Mouse (Mus musculus) CD4-positive, CD25-positive, alpha-beta regulatory T cell (primary cell): ENCODE results near the gene Kcnip2. TPM values are rescaled to one million over a fixed set of nuclear protein-coding genes. Genes with fewer than 3 reads are reported as not detected.

Source experiments
- polyA plus RNA-seq: library from polyadenylated mRNA; unstranded; fragments of 100-300 nt; shearing (Covaris generic); gene quantifications from one replicate; pipeline ENCODE4 v1.2.1, GENCODE M21; 2017

Kcnip2 gene
- polyA plus RNA-seq, result 17.4 TPM

DNA sequence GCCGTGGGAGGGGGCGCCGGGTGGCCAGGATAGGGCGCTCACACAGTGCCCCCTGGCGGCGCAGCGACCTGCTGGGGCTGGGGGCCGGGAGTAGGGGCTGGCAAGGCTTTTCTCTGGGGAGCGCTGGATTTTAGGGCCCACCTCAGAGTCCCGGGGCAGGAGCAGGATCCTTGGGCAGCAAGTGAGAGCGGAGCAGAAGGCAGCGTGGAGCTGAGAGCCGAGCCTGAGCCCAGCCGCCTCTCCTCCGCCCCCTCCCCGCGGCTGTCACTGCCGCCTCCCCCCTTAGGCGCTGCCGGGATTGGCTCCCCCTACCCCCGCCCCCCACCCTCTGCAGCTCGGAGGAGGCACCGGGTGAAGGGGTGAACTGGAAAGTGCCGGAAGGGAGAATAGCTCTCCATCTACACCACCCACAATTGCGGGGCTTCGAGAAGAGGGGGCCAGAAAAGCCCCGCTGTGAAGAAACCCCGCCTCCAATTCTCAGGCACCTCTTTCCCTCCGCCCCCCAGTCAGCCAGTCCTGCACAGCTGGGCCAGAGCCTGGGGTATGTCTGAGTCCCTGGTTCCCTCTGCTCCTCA lies at the start of gene Kcnip2:
TSS of gene Kcnip2 (minus strand) at position 231 of the 575 bp plus-strand sequence.

GRCm38 (mm10) chr19:45783181-45783932 lies 32.5 kb downstream of the Kcnip2 start, which contains the start of gene Mgea5:
Gene Mgea5 (minus strand): TSS chr19:45783837.

GRCm38 (mm10) chr19:45749243-45750043 lies 66.4 kb downstream of the Kcnip2 start, which contains the start of gene Npm3:
Gene Npm3 (minus strand): TSS chr19:45749591.

GRCm38 (mm10) chr19:45742218-45742983 lies 73.5 kb downstream of the Kcnip2 start, which contains the start of gene Fgf8:
Gene Fgf8 (minus strand): TSS chr19:45742915.

Other genes starting within 250 kb of the Kcnip2 start
- 27.8 TPM for gene Fbxw4, start 155.7 kb downstream of the Kcnip2 start, polyA plus RNA-seq
- not detected for gene Fgf8, start 73.1 kb downstream of the Kcnip2 start, polyA plus RNA-seq
- gene Npm3, start 66.5 kb downstream of the Kcnip2 start, polyA plus RNA-seq, result 45.5 TPM
- gene Mgea5, start 32.2 kb downstream of the Kcnip2 start, polyA plus RNA-seq, result 260 TPM
- 12.8 TPM for gene Armh3, start 182.4 kb upstream of the Kcnip2 start, polyA plus RNA-seq
- gene Hps6, start 187.4 kb upstream of the Kcnip2 start, polyA plus RNA-seq, result 15.3 TPM
- 51.6 TPM for gene Pprc1, start 228.8 kb upstream of the Kcnip2 start, polyA plus RNA-seq
- 295 TPM for gene Ldb1, start 229.2 kb upstream of the Kcnip2 start, polyA plus RNA-seq